Mouse (Mus musculus) G1E (cell line): ENCODE data around the gene Gtf2f2. TPM values are rescaled to one million over a fixed set of nuclear protein-coding genes. Genes with fewer than 3 reads are reported as not detected.

Source experiments
- ATAC-seq: 2 replicates; pipeline ENCODE4 v1.8.0; 2016; ENCODE audit warnings: mild to moderate bottlenecking; ENCODE audit not compliant: insufficient number of reproducible peaks, poor library complexity, low FRiP score, severe bottlenecking; ENCODE audit errors: extremely low read depth
- DNase-seq: peaks from one replicate; pipeline ENCODE4 v3.0.0; 2012; ENCODE audit warnings: low spot score
- H3K27me3 ChIP-seq: 2 replicates; pipeline ENCODE4 v1.6.1; 2012; ENCODE audit warnings: mild to moderate bottlenecking, low read length, inconsistent platforms; ENCODE audit not compliant: insufficient read depth
- H3K36me3 ChIP-seq: replicated peaks from 2 replicates; pipeline ENCODE3; 2012; ENCODE audit warnings: mild to moderate bottlenecking, inconsistent platforms
- H3K4me1 ChIP-seq: 2 replicates; pipeline ENCODE4 v1.6.1; 2012; ENCODE audit warnings: low read depth, low read length, inconsistent platforms, mixed read lengths; ENCODE audit not compliant: insufficient read depth
- H3K4me3 ChIP-seq: 2 replicates; pipeline ENCODE4 v1.5.1; 2012; ENCODE audit warnings: low read depth, mild to moderate bottlenecking, inconsistent platforms, low read length, moderate library complexity, mixed read lengths
- H3K9me3 ChIP-seq: replicated peaks from 2 replicates; pipeline ENCODE4 v1.6.1; 2012; ENCODE audit warnings: inconsistent platforms
- CTCF ChIP-seq: IDR thresholded peaks from 2 replicates; pipeline ENCODE4 v1.5.1; 2012; ENCODE audit warnings: low read depth, low read length, inconsistent platforms, mixed read lengths
- GATA1 ChIP-seq: IDR thresholded peaks from 2 replicates; pipeline ENCODE4 v1.6.1; 2012; ENCODE audit warnings: borderline replicate concordance, low read length, inconsistent platforms, mixed read lengths
- GATA2 ChIP-seq: IDR thresholded peaks from 2 replicates; pipeline ENCODE4 v1.6.1; 2012; ENCODE audit warnings: low read depth, low read length, inconsistent platforms, borderline replicate concordance
- POLR2AphosphoS5 ChIP-seq: IDR thresholded peaks from 2 replicates; pipeline ENCODE4 v1.6.1; 2012; ENCODE audit warnings: low read depth, low read length, inconsistent platforms; ENCODE audit not compliant: insufficient replicate concordance
- TAL1 ChIP-seq: conservative IDR thresholded peaks from 2 replicates; pipeline ENCODE4 v1.6.1; 2012; ENCODE audit warnings: low read depth, low read length, inconsistent platforms, mixed read lengths
- polyA plus RNA-seq: library from polyadenylated mRNA; stranded (reverse); fragments of >175 nt; gene quantifications from 2 replicates; pipeline ENCODE4 v1.2.3, GENCODE M21; 2012
- total RNA-seq, 2 experiments: library from RNA; stranded (forward) in 1 of 2; stranded (reverse) in 1 of 2; fragments of 200-1000 nt in 1 of 2; fragments of >200 nt in 1 of 2; fragmentation: Nextera tagmentation in 1 of 2; gene quantifications; 2 replicates each; pipeline ENCODE4 v1.2.3; 2014 to 2017

Gene Gtf2f2
- total and polyA plus RNA-seq, 3 experiments: 9.1 to 49.5 (median 33.3) TPM

GRCm38 (mm10) chr14:75904972-75905371 lies 105.7 kb downstream of the Gtf2f2 start:
- TF ChIP-seq GATA2 (no peak), TAL1 (no peak), POLR2AphosphoS5 (no peak), CTCF (no peak), GATA1 (no peak)
- no peaks in the 10 kb centered on the region for H3K9me3 ChIP-seq
- peaks cover 6% of the 10 kb centered on the region; the same call in 1 of the 2 replicates for H3K4me1 ChIP-seq
- no peaks in the 10 kb centered on the region for H3K27me3 ChIP-seq
- ATAC-seq (no peak), DNase-seq (no peak)
- no peak overlapping the region for H3K4me3 ChIP-seq
- peaks cover 85% of the 10 kb centered on the region for H3K36me3 ChIP-seq

- Histone ChIP-seq H3K36me3 (peaks cover 92% of the 10 kb centered on the region), H3K9me3 (no peaks in the 10 kb centered on the region), H3K27me3 (no peaks in the 10 kb centered on the region), H3K4me1 (peaks cover 11% of the 10 kb centered on the region), H3K4me3 (no peak overlapping the region)
- TF ChIP-seq POLR2AphosphoS5: no peak
- no peak for TF ChIP-seq GATA2
- TF ChIP-seq GATA1: no peak
- TF ChIP-seq CTCF: no peak
- no peak for TF ChIP-seq TAL1
- DNase-seq (no peak), ATAC-seq (no peak)
Observed at GRCm38 (mm10) chr14:75903131-75903530, 107.5 kb downstream of the Gtf2f2 start.

- peaks cover 11% of the 10 kb centered on the region for H3K4me1 ChIP-seq
- no peak overlapping the region for H3K4me3 ChIP-seq
- H3K9me3 ChIP-seq: no peaks in the 10 kb centered on the region
- no peak for DNase-seq
- H3K27me3 ChIP-seq: no peaks in the 10 kb centered on the region
- TF ChIP-seq GATA2: no peak
- TF ChIP-seq TAL1: no peak
- TF ChIP-seq GATA1: no peak
- TF ChIP-seq CTCF: no peak
- no peak for TF ChIP-seq POLR2AphosphoS5
- H3K36me3 ChIP-seq: peaks cover 93% of the 10 kb centered on the region
- no peak for ATAC-seq
Observed at GRCm38 (mm10) chr14:75902013-75902412, 108.7 kb downstream of the Gtf2f2 start.

- ATAC-seq (no peak), DNase-seq (no peak)
- no peak overlapping the region for H3K4me3 ChIP-seq
- peaks cover 11% of the 10 kb centered on the region for H3K4me1 ChIP-seq
- H3K36me3 ChIP-seq: peaks cover 93% of the 10 kb centered on the region
- TF ChIP-seq GATA2 (no peak), TAL1 (no peak), GATA1 (no peak), CTCF (no peak), POLR2AphosphoS5 (no peak)
- H3K9me3 ChIP-seq: no peaks in the 10 kb centered on the region
- no peaks in the 10 kb centered on the region for H3K27me3 ChIP-seq
Observed at GRCm38 (mm10) chr14:75900793-75901499, 109.7 kb downstream of the Gtf2f2 start.

- Histone ChIP-seq H3K4me1 (peaks cover 11% of the 10 kb centered on the region), H3K27me3 (no peaks in the 10 kb centered on the region), H3K36me3 (peaks cover 93% of the 10 kb centered on the region), H3K9me3 (no peaks in the 10 kb centered on the region), H3K4me3 (no peak overlapping the region)
- no peak for TF ChIP-seq GATA1
- TF ChIP-seq POLR2AphosphoS5: no peak
- no peak for TF ChIP-seq TAL1
- TF ChIP-seq CTCF: peak; percentile 39; the same call in 1 of the 2 replicates
- TF ChIP-seq GATA2: no peak
- peak; percentile 43 for DNase-seq
- ATAC-seq: peak; percentile 83
Observed at GRCm38 (mm10) chr14:75899566-75899965, 111.1 kb downstream of the Gtf2f2 start.

- TF ChIP-seq POLR2AphosphoS5 (no peak), CTCF (no peak), TAL1 (no peak), GATA2 (no peak), GATA1 (no peak)
- Histone ChIP-seq H3K4me1 (no peaks in the 10 kb centered on the region), H3K36me3 (peaks cover 41% of the 10 kb centered on the region), H3K27me3 (no peaks in the 10 kb centered on the region), H3K9me3 (0 out of 2 replicates have a peak, but pooled peaks cover 2% of the 10 kb centered on the region), H3K4me3 (no peak overlapping the region)
- ATAC-seq (no peak), DNase-seq (no peak)
Observed at GRCm38 (mm10) chr14:75892118-75892517, 118.5 kb downstream of the Gtf2f2 start.
